Mouse (Mus musculus): ENCODE measurements around the gene Lyg2.

- TF ChIP-seq POLR2A (IDR thresholded peaks at IDR 0.05; ENCODE audit: extremely low read depth, insufficient read depth, low read length) (no peak), CTCF (IDR thresholded peaks at IDR 0.05; ENCODE audit: extremely low read depth, insufficient read depth, low read length) (no peak)
Observed at GRCm38 (mm10) chr1:37957659-37958058, 41.4 kb upstream of the Lyg2 start, which contains the start of gene Lyg1.

All from cortical plate, adult 2 months (tissue).